Mouse (Mus musculus) G1E (cell line): ENCODE measurements around the gene Il1r2. TPM values are rescaled to one million over a fixed set of nuclear protein-coding genes. Genes with fewer than 3 reads are reported as not detected.

Experiments
- ATAC-seq: 2 replicates; pipeline ENCODE4 v1.8.0; 2016; ENCODE audit warnings: mild to moderate bottlenecking; ENCODE audit not compliant: insufficient number of reproducible peaks, poor library complexity, low FRiP score, severe bottlenecking; ENCODE audit errors: extremely low read depth
- DNase-seq: peaks from one replicate; pipeline ENCODE4 v3.0.0; 2012; ENCODE audit warnings: low spot score
- H3K27me3 ChIP-seq: 2 replicates; pipeline ENCODE4 v1.6.1; 2012; ENCODE audit warnings: mild to moderate bottlenecking, low read length, inconsistent platforms; ENCODE audit not compliant: insufficient read depth
- H3K36me3 ChIP-seq: replicated peaks from 2 replicates; pipeline ENCODE3; 2012; ENCODE audit warnings: mild to moderate bottlenecking, inconsistent platforms
- H3K4me1 ChIP-seq: 2 replicates; pipeline ENCODE4 v1.6.1; 2012; ENCODE audit warnings: low read depth, low read length, inconsistent platforms, mixed read lengths; ENCODE audit not compliant: insufficient read depth
- H3K4me3 ChIP-seq: 2 replicates; pipeline ENCODE4 v1.5.1; 2012; ENCODE audit warnings: low read depth, mild to moderate bottlenecking, inconsistent platforms, low read length, moderate library complexity, mixed read lengths
- H3K9me3 ChIP-seq: replicated peaks from 2 replicates; pipeline ENCODE4 v1.6.1; 2012; ENCODE audit warnings: inconsistent platforms
- CTCF ChIP-seq: IDR thresholded peaks from 2 replicates; pipeline ENCODE4 v1.5.1; 2012; ENCODE audit warnings: low read depth, low read length, inconsistent platforms, mixed read lengths
- GATA1 ChIP-seq: IDR thresholded peaks from 2 replicates; pipeline ENCODE4 v1.6.1; 2012; ENCODE audit warnings: borderline replicate concordance, low read length, inconsistent platforms, mixed read lengths
- GATA2 ChIP-seq: IDR thresholded peaks from 2 replicates; pipeline ENCODE4 v1.6.1; 2012; ENCODE audit warnings: low read depth, low read length, inconsistent platforms, borderline replicate concordance
- POLR2AphosphoS5 ChIP-seq: IDR thresholded peaks from 2 replicates; pipeline ENCODE4 v1.6.1; 2012; ENCODE audit warnings: low read depth, low read length, inconsistent platforms; ENCODE audit not compliant: insufficient replicate concordance
- TAL1 ChIP-seq: conservative IDR thresholded peaks from 2 replicates; pipeline ENCODE4 v1.6.1; 2012; ENCODE audit warnings: low read depth, low read length, inconsistent platforms, mixed read lengths
- polyA plus RNA-seq: library from polyadenylated mRNA; stranded (reverse); fragments of >175 nt; gene quantifications from 2 replicates; pipeline ENCODE4 v1.2.3, GENCODE M21; 2012
- total RNA-seq, 2 experiments: library from RNA; stranded (forward) in 1 of 2; stranded (reverse) in 1 of 2; fragments of 200-1000 nt in 1 of 2; fragments of >200 nt in 1 of 2; fragmentation: Nextera tagmentation in 1 of 2; gene quantifications; 2 replicates each; pipeline ENCODE4 v1.2.3; 2014 to 2017

The Il1r2 gene
- total and polyA plus RNA-seq, 3 experiments = 0.49 TPM; not detected in 2

- Histone ChIP-seq H3K27me3 (0 out of 2 replicates have a peak, but pooled peaks cover 2% of the 10 kb centered on the region), H3K9me3 (no peaks in the 10 kb centered on the region), H3K4me3 (no peak overlapping the region), H3K4me1 (no peaks in the 10 kb centered on the region), H3K36me3 (no peaks in the 10 kb centered on the region)
- no peak for ATAC-seq
- no peak for TF ChIP-seq TAL1
- TF ChIP-seq GATA2 = no peak
- no peak for TF ChIP-seq CTCF
- no peak for TF ChIP-seq POLR2AphosphoS5
- no peak for TF ChIP-seq GATA1
- DNase-seq = no peak
Measured at GRCm38 (mm10) chr1:40132721-40133120, 58.8 kb downstream of the Il1r2 start.

- no peak overlapping the region for H3K4me3 ChIP-seq
- H3K9me3 ChIP-seq = no peaks in the 10 kb centered on the region
- DNase-seq (no peak), ATAC-seq (no peak)
- no peaks in the 10 kb centered on the region for H3K36me3 ChIP-seq
- H3K27me3 ChIP-seq = 0 out of 2 replicates have a peak, but pooled peaks cover 2% of the 10 kb centered on the region
- no peak for TF ChIP-seq GATA2
- TF ChIP-seq POLR2AphosphoS5 = no peak
- TF ChIP-seq TAL1 = no peak
- no peak for TF ChIP-seq GATA1
- no peak for TF ChIP-seq CTCF
- no peaks in the 10 kb centered on the region for H3K4me1 ChIP-seq
Measured at GRCm38 (mm10) chr1:40133567-40133966, 59.7 kb downstream of the Il1r2 start.

GRCm38 (mm10) chr1:40139798-40140532 lies 66.1 kb downstream of the Il1r2 start:
- no peak for ATAC-seq
- TF ChIP-seq CTCF = no peak
- TF ChIP-seq POLR2AphosphoS5 = no peak
- TF ChIP-seq TAL1 = no peak
- no peak for TF ChIP-seq GATA2
- TF ChIP-seq GATA1 = no peak

GRCm38 (mm10) chr1:40156096-40156495 lies 82.2 kb downstream of the Il1r2 start:
- no peak for ATAC-seq
- Histone ChIP-seq H3K36me3 (no peaks in the 10 kb centered on the region), H3K9me3 (no peaks in the 10 kb centered on the region), H3K27me3 (peaks cover 2% of the 10 kb centered on the region; the same call in 1 of the 2 replicates), H3K4me1 (no peaks in the 10 kb centered on the region), H3K4me3 (no peak overlapping the region)
- DNase-seq = no peak
- TF ChIP-seq GATA2 (no peak), POLR2AphosphoS5 (no peak), GATA1 (no peak), TAL1 (no peak), CTCF (no peak)

More at GRCm38 (mm10) chr1:40139798-40140532, 66.1 kb downstream of the Il1r2 start:
- peaks cover 4% of the 10 kb centered on the region; the same call in 1 of the 2 replicates for H3K27me3 ChIP-seq
- H3K4me3 ChIP-seq = no peak overlapping the region
- H3K36me3 ChIP-seq = no peaks in the 10 kb centered on the region
- H3K9me3 ChIP-seq = no peaks in the 10 kb centered on the region
- H3K4me1 ChIP-seq = no peaks in the 10 kb centered on the region
- no peak for DNase-seq

GRCm38 (mm10) chr1:40163329-40163917 lies 89.5 kb downstream of the Il1r2 start:
- TF ChIP-seq CTCF (no peak), POLR2AphosphoS5 (no peak), TAL1 (no peak), GATA1 (no peak), GATA2 (no peak)
- ATAC-seq = no peak
- Histone ChIP-seq H3K9me3 (no peaks in the 10 kb centered on the region), H3K36me3 (no peaks in the 10 kb centered on the region), H3K27me3 (peaks cover 9% of the 10 kb centered on the region), H3K4me3 (no peak overlapping the region), H3K4me1 (no peaks in the 10 kb centered on the region)
- no peak for DNase-seq

- no peak for DNase-seq
- H3K36me3 ChIP-seq = no peaks in the 10 kb centered on the region
- no peaks in the 10 kb centered on the region for H3K4me1 ChIP-seq
- ATAC-seq = no peak
- H3K9me3 ChIP-seq = no peaks in the 10 kb centered on the region
- TF ChIP-seq GATA1 = no peak
- TF ChIP-seq GATA2 = no peak
- TF ChIP-seq CTCF = no peak
- no peak for TF ChIP-seq TAL1
- no peak for TF ChIP-seq POLR2AphosphoS5
- peaks cover 9% of the 10 kb centered on the region for H3K27me3 ChIP-seq
- no peak overlapping the region for H3K4me3 ChIP-seq
Measured at GRCm38 (mm10) chr1:40164331-40164730, 90.5 kb downstream of the Il1r2 start.

GRCm38 (mm10) chr1:40167585-40167984 lies 93.7 kb downstream of the Il1r2 start:
- TF ChIP-seq CTCF (no peak), GATA1 (no peak), TAL1 (no peak), POLR2AphosphoS5 (no peak), GATA2 (no peak)
- Histone ChIP-seq H3K4me3 (no peak overlapping the region), H3K36me3 (no peaks in the 10 kb centered on the region), H3K9me3 (no peaks in the 10 kb centered on the region), H3K4me1 (no peaks in the 10 kb centered on the region), H3K27me3 (peaks cover 6% of the 10 kb centered on the region)
- ATAC-seq = no peak
- no peak for DNase-seq
